Mouse (Mus musculus) G1E (cell line): ENCODE data around the gene Npr3.

Experiments used
- CTCF ChIP-seq: IDR thresholded peaks from 2 replicates; pipeline ENCODE4 v1.5.1; 2012; ENCODE audit warnings: low read depth, low read length, inconsistent platforms, mixed read lengths
- GATA1 ChIP-seq: IDR thresholded peaks from 2 replicates; pipeline ENCODE4 v1.6.1; 2012; ENCODE audit warnings: borderline replicate concordance, low read length, inconsistent platforms, mixed read lengths

DNA sequence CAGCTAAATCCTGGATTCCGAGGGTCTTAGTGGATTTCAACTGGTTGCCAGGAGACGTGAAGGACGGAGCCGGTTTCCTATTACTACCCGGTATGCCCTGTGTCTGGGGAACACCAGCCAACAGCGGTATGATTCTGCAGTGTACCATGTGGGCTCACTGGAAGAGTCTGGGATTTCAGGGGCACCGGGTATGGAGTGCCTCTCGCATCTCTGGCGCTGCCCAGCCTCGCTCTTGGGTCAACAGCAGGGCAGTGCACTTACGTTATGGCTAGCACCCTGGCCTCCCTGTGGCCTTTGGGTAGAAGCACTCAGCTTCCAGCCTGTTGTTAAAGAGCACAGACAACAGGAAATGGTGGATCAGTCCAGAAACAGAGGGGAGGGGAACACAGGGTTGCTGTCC lies 1.1 kb upstream of the Npr3 start:
- TF ChIP-seq CTCF (no peak), GATA1 (no peak)
